ENCODE assay signal across 24 mouse cellular contexts in genomic region chr10:97047996-97048395, GRCm38 (mm10).
"Had no signal": no experiment of that assay in that cellular context is flagged by ENCODE, and none has a peak within 500 bp of the region (broad histone marks: within the 10 kb centered on the region; RNA-seq: fewer than 3 reads in every experiment).

No protein-coding gene starts in this region.

- DNase-seq: gastrocnemius, postnatal 14 days; gastrocnemius, postnatal 36 days; heart, adult 11 months; heart, adult 2 months; heart, postnatal 14 days; heart, postnatal 36 days; kidney, adult 11 months; kidney, adult 2 months; kidney, adult 9 months; kidney, postnatal 14 days; kidney, postnatal 36 days; layer of hippocampus, adult 9-11 months; layer of hippocampus, postnatal 36 days had no signal

- H3K27ac ChIP-seq: heart, adult 2 months; heart, embryonic 13.5 days; heart, embryonic 15.5 days; hindbrain, embryonic 13.5 days; hindbrain, embryonic 15.5 days; hindbrain, postnatal 0 days; kidney, embryonic 15.5 days; kidney, postnatal 0 days; limb, embryonic 13.5 days; limb, embryonic 15.5 days; liver, embryonic 12.5 days; liver, embryonic 14.5 days had no signal

- H3K4me3 ChIP-seq: heart, adult 2 months; heart, embryonic 13.5 days; heart, embryonic 15.5 days; hindbrain, embryonic 13.5 days; hindbrain, embryonic 15.5 days; kidney, embryonic 15.5 days; limb, embryonic 13.5 days; limb, embryonic 15.5 days; liver, embryonic 12.5 days had no signal
